Mouse (Mus musculus) granulocyte monocyte progenitor cell, adult 5-6 weeks (primary cell): ENCODE measurements around the gene Pou2af1. TPM values are rescaled to one million over a fixed set of nuclear protein-coding genes. Genes with fewer than 3 reads are reported as not detected.

ENCODE experiments used
- ATAC-seq: replicated peaks from 2 replicates; pipeline ENCODE4 v1.8.0; 2016; ENCODE audit warnings: mild to moderate bottlenecking, moderate TSS enrichment, inconsistent platforms; ENCODE audit not compliant: poor library complexity, severe bottlenecking
- total RNA-seq, 2 experiments: library from RNA; stranded (forward) in 1 of 2; stranded (reverse) in 1 of 2; fragments of 200-712, 200-1000 nt in 1 of 2; fragments of >200 nt in 1 of 2; fragmentation: Nextera tagmentation in 1 of 2; gene quantifications; 2 replicates each; pipeline ENCODE4 v1.2.3; 2014 to 2017

Gene Pou2af1
- not detected in 2 replicates for total RNA-seq (2014; fragmentation: Nextera tagmentation)
- not detected in 2 replicates for total RNA-seq (2017)

- ATAC-seq = no peak; the same call in 1 of the 2 replicates
Observed at GRCm38 (mm10) chr9:51213023-51213728, at the start of gene Pou2af1. TSS of gene Pou2af1 (plus strand) at chr9:51213708.

DNA sequence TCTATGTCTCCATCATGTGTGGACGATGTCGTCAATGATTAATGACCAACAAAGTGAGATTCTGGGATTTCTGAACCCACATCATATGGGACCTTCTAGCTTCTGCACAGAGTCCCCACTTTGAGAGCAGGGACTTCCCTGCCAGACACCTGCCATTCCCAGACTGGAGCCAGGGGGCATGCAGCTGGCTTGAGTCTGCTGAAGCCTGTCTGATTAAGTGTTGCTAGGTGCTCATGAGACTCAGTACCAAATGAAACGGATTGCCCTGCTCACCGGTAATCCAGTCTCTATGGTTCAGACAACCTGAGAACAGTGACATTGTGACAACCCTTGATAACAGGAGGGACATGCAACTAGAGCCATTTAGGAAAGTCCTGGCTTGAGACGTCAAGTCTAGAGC is 49.5 kb upstream of the Pou2af1 start:
- ATAC-seq = no peak

DNA sequence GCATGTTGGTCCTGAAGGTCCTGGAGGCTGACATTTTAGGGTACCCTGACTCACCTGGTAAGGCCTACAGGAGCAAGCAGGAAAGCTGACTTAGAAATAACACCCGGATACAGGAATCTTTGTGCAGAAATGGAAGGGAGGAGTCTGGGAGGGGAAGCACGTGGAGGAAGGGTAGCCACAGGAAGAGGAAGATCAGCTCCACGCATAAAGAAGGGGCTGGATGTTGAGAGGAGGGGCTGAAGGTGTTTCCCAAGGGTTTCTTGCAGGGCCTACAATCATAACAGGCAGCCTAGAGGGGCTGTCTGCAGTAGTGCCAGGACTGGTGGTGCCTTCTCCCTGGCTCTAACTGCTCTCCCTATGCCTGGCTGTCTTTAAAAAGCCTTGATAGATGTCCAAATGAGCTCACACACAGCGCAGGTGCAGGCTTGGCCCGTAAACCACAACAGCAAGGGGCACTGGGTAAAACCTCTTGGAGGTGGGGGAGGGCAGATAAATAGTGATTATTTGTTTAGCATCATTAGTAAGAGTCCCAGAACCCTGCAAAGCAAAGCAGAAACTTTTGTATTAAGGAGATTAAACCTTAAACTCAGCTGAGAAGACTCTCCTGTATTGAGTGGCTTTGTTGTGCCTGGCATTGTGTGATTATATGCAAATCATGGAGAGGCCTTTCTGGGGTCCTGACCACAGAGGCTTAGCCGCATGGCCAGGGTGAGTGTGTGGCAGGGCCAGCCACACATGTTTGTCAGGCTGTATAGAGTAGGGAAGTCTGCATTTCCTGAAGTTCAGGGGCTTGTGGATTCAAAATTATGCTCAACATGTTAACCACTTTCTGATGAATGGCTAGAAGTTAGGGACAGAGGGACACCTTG is 48.0 kb upstream of the Pou2af1 start, which contains the start of gene Gm32742:
TSS of gene Gm32742 (minus strand) at position 206 of the 869 bp plus-strand sequence.
- peak; percentile 41 for ATAC-seq

DNA sequence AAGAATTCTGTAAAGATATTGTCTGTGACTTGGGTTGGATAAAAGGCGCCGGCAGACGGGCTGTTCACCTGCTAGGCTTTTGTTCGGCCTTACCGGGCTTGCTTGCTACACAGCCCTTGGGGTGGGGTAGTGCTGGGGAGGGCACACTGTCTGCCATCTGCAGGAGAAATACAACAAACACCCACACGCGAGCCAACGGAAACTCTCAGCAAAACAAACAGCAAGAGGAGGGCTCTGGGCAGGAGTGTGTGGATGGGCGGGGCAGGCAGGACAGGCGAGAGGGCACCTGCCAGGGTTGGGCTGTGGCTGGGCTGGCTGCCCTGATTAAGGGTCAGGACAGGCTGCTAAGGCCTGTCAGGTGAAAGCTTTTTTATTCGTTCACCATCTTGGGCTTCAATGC is 45.6 kb upstream of the Pou2af1 start:
- ATAC-seq = no peak

DNA sequence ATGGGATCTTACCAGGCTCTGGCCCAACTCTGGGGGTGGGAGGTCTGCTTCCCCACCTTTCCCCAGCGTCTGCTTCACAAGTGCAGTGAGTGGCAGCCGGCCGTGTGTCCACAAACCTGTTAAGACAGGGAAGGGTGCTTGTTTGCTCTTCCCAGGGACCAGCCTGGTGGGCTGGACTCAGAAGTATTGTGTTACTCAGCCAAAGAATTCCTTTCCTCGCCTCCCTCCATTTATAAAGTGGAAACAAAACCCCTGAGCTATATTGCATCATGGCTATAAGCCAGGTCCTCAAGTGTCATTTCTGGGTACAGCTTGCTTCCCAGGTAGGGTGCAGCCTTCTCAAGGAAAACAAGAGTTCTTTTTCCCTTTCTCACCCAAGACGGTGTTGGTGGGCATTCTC is 44.8 kb upstream of the Pou2af1 start:
- no peak for ATAC-seq

DNA sequence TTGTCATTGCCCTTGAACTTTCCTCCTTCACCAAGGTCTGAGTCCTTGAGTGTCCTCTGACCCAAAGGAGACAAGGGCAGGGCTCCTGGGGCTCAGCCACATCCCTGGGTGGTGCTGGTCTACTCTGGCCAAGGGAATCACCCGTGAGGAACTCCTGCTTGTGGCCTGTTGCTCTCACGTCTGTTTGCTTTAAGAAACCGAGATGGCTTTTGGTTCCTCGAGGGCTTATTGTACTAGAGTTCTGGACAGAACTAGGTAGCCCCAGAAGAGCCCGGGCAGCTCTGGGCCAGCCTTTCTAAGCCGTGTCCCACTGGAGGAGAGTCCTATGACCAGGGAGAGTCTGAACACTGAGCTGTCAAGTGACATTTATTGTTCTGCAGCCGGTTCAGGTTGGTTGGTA is 44.4 kb upstream of the Pou2af1 start:
- no peak for ATAC-seq

DNA sequence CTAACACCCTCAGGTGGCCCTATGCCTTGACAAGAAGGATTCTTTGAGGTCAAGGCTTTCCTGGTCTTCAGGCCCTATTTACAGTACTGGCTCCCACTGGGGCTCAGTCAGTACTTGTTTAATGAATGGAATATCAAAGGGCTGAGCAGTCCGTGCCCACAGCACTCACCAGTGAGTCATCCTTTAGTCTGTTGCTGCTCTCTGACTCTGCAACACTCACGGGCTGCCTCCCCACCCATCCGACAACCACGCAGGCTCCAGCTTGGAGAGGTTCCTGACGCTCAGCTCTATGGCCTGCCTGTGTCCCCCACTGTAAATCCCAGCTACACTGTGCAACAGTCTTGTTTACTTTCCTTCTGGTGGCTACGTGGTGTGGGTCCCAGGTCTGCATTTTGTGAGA is 43.2 kb upstream of the Pou2af1 start:
- no peak for ATAC-seq

DNA sequence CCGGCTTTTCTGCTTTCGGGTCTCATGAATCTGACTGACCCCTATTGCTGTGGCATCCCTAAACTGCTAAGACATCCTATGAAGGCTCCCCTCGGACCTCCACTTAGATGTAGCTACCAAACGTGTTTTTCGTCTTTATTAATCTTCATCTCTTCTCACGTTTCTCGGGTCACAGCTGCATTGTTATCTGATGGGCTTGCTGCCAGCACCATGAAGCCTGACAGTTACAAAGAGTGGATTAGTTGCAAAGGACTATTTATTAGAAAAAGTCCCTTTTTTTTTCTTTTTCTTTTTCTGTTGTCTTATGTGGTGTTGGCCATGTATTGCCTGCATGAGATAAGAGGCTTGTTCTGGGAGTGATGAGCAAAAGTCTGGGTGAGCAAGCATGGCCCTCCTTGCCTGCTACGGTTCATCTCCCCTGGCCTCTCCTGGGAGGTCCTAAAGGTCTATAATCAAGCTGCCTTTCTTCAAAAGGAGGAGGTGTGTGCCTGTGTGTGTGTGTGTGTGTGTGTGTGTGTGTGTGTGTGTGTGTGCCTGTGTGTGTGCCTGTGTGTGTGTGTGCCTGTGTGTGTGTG is 38.5 kb upstream of the Pou2af1 start:
- ATAC-seq = no peak

- ATAC-seq = no peak
Observed at GRCm38 (mm10) chr9:51175722-51176121, 37.8 kb upstream of the Pou2af1 start.

GRCm38 (mm10) chr9:51178297-51178696 is 35.2 kb upstream of the Pou2af1 start:
- no peak for ATAC-seq

GRCm38 (mm10) chr9:51180621-51181020 is 32.9 kb upstream of the Pou2af1 start:
- ATAC-seq = no peak; the same call in 1 of the 2 replicates

DNA sequence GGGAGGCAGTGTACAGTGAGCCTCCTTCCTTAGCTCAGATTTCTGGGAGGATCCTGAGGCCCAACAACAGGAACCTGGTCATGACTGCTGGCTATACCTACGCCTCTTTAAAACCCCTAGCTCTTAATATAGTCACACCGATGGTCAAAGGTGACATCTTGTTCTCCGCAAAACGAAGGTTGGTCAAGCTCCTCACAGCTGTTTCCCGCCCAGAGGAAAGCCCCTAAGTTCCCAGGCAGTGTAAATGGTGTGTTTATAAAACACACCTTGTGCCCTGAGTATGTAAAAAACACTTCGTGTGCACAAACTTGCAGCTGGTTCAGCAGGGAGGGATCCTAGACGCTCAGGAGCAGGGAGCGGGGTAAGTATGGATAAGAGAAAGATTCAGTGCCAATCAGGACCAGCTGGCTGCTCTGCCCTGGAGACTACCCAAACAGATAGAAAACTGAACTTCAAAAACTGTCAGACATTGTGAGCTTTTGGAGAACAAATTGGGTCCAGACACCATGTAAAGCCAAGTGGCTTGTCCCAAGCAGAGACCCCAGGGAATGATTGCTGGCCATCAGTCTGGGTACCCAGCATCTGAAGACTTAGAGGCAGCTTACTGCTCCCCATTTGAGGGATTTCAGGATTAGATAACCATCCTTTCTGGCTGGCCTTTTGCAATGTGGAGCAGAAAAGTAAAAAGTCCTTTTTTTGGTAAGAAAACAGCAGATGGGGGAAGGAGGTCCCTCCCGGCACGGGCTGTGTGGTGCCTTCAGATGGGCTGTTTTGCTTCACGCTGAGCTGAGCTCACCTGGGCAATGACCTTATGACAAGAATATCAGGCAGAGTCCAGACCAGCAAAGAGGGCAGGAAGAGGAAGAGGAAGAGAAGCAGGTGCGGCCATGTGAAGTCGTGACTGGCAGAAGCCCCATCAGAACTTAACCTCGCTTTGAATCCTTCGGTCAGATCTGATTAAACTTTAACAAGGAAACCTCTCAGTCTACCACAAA is 30.5 kb upstream of the Pou2af1 start:
- ATAC-seq = no peak

DNA sequence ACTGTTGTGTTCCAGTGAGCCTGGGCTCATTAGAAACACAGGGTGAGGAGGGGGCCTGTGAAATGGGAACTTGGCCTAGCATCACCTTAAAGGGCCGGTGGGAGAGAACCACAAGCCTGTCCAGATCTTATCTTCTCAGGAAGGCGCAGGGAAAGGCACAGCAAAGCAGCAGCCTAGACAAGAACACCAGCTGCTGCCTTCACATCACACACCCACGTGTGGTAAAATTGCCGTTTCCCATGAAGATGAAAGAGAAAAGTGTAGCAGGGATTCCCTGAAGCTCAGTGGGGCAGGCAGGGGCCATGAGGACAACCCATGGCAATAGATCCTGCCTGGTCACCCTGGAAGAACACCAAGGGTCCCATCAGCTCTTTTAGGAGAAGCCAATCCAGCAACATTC is 28.1 kb upstream of the Pou2af1 start:
- ATAC-seq = no peak

DNA sequence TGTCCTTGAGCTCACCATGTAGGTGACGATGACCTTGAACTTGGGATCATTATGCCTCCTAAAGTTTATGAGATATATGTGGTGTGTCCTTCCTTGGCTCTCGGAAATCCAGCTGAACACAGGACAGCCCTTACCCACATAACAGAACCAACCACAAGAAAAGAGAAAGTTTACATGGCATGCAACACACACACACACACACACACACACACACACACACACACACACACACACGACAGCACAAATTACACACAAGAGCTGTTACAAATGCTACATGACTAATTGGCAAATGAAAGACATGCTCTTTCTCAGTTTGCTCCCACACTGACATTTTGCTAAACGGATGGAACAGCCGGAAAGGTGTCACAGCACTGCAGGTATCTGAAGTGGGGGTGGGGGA is 27.6 kb upstream of the Pou2af1 start:
- ATAC-seq = no peak

- no peak for ATAC-seq
Observed at GRCm38 (mm10) chr9:51190655-51191054, 22.9 kb upstream of the Pou2af1 start.

- peak; percentile 44 for ATAC-seq
Observed at GRCm38 (mm10) chr9:51194790-51195189, 18.7 kb upstream of the Pou2af1 start.

- no peak for ATAC-seq
Observed at GRCm38 (mm10) chr9:51208974-51209332, 4.6 kb upstream of the Pou2af1 start.

GRCm38 (mm10) chr9:51211191-51211590 is 2.3 kb upstream of the Pou2af1 start:
- ATAC-seq = no peak

DNA sequence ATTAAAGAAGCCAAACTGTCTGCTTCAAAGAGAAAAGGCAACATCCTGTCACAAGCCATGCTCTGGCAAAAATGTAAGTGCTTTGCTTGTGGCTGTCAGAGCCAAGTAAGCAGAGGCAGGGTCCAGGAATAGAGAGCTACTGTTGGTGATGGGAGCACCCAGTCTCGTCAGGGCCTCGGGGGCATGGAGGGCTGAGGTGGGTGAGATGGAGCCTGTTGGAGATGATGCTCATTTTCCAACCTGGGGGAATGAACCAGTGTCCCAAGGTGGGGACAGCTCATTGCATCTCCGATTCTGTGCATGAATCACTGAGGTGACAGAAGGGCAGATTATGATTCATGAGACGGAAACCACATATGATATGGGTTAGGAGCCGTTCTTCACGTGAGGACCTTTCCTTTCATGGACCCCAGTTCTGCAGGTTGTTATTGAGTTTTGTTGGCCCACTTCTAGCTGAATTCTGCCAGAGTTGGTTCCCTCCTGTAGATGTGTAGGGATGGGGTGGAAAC is 275 bp downstream of the Pou2af1 start:
- no peak for ATAC-seq

DNA sequence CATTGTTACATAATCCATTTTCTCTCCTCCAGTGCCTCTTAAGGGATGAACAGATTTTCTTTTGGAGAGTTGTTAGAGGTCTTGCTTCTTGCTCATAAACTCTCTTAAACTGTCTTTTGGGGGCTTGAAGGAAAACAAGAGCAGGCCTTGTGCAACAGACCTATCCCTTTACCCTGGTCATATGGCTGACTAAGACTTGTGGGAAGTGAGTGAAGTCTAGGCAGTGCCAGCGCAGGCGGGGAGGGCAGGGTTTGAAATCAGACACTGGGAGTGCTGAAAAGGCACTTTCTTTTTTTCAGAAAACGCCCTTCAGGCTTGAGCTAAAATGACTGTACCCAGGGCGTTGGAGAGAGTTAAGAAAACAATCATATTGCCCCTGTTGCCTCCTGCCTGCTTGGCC is 1.8 kb downstream of the Pou2af1 start:
- ATAC-seq = no peak
